Mouse (Mus musculus) cerebellum, postnatal 10 days (tissue): ENCODE measurements around the gene Stab1.

ENCODE experiments used
- DNase-seq, 2 experiments: peaks; one replicate each; pipeline ENCODE4 v3.0.0; 2021; ENCODE audit warnings: mixed read lengths in 2 of 2

Stab1 gene

DNA sequence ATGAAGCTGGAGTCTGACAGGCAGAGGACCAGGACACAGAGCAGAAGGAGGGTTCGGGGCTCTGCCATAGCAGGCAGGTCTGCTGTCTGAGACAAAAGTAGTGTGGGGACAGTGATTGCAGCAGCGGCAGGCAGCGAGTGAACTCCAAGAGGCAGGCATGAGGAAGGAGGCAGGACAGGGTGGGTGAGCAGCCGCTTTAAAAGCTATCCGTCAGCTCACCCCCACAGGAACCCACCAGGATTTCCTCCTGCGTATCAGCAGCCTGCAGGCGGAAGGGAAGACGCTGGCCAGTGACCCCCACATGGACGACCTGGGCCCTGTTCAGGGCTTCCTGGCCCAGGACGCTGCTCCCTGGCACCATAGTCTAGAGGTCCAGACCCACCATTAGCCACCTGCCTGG is at the start of gene Stab1:
Gene Stab1, minus strand, starts transcription at position 217 of the 400 bp plus-strand sequence.
- DNase-seq = no peak

DNA sequence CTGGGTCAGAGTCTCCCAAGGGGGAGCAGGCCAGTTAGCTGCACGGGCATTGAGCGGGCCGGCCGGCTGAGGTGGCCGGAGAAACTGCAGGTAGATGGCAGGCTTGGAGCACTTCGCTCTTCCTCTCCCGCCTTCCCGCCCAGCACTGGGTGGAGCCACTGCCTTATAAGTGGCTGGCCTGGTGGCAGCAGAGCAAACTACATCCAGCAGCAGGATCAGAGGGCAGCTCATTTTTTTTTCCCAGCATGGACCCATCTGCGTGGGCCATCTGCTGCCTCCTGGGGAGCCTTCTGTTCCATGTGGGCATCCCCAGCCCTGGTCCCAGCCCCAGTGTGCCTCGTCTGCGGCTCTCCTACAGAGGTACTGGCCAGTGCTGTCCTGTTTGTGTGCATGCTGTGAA is 49.2 kb upstream of the Stab1 start, which contains the start of gene Sema3g:
Gene Sema3g, plus strand, starts transcription at position 195 of the 400 bp plus-strand sequence.
- DNase-seq = peak; percentile 85 to 88

DNA sequence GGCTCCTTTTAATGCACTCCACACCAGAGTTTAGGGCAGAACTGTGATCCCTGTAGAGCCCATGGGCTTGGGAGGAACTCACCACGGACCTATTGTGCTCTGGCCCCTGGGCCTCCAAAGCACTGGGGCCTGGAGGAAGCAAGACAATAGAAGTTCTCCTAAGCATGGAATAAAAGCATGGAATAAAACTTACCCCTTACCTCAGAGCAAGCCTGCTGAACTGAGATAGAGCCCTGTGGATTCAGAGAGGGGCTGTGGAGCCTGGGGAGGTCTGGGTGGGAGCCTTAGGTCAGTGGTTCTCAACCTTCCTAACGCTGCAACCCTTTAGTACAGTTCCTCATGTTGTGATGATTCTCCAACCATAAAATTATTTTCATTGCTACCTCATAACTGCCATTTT is 48.4 kb upstream of the Stab1 start, which contains the start of gene Nisch:
Gene Nisch, minus strand, starts transcription at position 101 of the 400 bp plus-strand sequence.
- no peak for DNase-seq

DNA sequence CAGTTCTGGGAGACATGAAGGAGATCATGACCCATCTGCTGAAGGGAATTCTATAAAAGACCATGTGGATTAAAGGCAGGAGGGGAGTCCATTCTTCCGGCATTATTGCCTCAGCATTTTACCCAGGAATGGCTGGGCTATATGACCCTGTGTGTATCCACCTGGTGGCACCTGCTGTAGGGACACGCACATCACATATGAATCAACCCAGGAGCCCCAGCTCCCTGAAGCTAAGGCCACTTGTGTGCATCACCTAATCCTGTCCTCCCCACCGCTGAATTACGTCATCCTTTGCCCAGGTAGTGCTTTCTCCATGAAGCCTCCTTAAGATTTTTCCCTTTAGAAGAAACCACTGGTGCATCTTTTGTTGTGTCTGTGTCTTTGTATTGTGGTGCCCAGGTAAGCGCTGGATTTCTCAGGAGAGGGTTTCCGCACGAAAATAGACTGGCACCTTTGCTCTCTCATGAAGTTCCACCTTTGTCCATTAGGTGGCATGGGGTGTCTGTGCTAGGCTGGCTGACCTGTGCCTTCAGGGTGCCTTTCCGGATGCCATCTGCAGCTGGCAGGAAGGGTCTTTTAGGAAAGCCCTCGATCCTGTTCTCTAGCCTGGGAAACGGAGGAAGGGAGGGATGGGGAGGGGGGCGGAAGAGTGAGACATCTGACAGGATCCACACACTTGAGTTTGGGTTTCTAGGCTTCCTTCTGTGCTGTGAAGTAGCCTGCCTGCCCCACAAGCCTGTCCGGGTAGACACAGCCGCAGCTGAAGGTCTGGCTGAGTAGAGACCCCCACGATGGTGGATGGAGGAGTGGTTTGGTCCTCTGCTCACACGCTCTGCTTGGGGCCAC is 46.9 kb upstream of the Stab1 start:
- peak; percentile 91 to 94 for DNase-seq

DNA sequence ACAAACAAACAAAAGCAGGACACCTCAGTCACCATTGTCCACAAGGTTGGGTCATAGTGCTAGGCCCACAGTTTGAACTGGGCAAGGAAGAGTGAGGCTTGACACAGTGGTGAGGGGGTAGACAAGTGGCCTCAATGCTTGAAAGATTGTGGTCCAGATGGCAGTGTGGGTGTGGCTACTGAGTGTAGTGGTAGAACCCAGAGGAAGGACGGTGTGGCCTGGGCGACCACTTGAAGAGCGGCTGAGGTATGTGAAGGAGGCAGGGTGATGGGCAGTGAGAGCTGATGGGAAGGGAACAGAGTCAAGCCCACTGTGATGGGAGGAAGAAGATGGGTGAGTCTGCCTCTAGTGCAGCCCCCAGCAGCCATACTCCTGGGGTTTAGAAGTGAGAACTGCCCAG is 46.2 kb upstream of the Stab1 start:
- no peak for DNase-seq

DNA sequence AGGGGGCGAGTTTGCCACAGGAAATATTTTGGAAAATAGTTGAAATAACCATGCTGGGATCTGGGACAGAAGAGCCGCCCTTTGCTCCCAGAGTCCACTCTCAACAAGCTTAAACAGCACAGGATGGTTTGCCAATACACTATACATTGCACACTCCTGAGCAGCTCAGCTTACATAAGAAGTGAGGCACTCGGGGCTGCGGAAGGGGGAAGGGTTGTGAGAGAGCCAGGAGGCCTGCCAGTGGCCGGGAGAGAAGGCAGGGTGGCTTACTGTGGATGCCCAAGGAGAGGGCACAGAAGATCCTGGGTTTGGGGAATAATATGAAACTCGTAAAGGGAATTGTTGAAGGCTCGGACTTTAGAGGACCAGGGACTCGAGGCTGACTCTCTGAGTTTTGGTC is 45.4 kb upstream of the Stab1 start:
- no peak for DNase-seq

DNA sequence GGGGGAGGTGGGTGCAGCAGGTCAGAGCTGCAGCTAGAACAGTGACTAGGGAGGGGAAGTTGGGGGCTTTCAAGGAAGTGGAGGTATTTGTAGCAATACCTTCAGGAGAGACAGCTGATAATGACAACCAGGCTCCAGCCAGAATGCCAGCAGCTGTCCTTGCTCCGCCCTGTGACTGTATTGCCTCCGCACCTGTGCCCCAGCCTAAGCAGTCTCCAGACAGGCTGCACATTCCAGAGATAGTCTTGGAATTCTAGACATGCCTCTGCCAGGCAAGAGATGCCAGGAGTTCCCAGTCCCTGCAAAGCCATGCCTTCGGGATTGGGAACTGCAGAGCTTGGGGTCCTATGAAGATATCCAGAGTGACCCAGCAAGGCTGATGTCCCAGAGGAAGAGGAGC is 44.1 kb upstream of the Stab1 start:
- DNase-seq = no peak

DNA sequence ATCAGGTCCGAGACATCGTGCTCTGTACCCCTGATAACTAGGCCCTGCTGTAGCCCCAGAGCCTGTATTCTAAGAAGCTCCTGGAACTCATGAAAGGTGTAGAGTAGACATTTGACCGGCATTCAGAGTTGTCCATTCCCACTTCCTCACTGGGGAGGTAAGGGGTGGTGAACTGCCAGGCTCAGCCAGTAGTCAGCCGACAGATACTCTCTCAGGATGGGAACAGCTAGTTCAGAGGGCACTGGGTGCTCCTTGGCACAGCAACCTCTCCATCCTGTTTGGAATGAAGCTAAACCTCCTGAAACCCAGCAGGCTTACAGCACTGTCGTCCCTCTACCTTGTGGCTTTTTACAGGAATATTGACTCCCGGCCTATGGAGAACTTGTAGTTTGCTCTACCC is 43.4 kb upstream of the Stab1 start:
- no peak for DNase-seq

DNA sequence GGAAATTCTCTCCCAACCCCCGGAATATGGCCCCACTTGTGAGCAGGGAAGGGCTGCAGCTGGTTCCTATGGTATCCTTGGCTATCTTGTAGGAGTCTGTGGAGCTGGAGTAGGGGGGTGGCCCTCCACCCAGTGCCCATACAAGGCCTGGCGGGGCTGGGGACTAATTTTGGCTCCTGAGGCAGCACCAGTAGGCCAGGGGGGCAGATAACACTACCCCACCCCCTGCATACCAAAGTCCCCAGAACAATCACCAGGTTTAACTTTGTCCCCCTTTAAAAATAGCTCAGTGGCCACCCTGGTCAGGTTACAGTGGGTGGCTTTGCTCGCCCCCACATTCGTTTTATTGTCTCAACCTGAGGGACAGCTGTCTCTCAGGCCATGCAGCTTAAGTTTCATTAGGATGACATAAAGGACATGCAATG is 40.7 kb upstream of the Stab1 start:
- no peak for DNase-seq

DNA sequence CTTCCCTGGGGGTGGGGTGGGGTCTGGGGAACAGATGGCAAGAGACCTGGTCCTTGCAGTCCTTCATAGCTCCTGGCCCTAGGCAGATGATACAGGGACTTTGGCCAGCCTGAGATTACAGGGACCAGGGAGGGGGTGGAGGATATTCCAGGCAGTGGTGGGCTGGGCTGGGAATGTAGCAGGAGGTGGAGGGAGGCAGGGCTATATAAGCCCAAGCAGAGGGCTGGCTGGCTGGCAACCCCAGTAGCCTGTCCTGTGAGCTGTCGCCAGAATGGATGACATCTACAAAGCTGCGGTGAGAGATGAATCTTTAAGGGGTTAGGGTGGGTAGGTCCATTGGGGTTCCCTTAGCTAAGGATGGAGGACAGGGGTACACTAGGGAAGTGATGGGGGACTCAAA is 39.6 kb upstream of the Stab1 start, which contains the start of gene Tnnc1:
Gene Tnnc1, plus strand, starts transcription at position 229 of the 400 bp plus-strand sequence.
- DNase-seq = peak in 1 of 2 experiments; percentile 32

DNA sequence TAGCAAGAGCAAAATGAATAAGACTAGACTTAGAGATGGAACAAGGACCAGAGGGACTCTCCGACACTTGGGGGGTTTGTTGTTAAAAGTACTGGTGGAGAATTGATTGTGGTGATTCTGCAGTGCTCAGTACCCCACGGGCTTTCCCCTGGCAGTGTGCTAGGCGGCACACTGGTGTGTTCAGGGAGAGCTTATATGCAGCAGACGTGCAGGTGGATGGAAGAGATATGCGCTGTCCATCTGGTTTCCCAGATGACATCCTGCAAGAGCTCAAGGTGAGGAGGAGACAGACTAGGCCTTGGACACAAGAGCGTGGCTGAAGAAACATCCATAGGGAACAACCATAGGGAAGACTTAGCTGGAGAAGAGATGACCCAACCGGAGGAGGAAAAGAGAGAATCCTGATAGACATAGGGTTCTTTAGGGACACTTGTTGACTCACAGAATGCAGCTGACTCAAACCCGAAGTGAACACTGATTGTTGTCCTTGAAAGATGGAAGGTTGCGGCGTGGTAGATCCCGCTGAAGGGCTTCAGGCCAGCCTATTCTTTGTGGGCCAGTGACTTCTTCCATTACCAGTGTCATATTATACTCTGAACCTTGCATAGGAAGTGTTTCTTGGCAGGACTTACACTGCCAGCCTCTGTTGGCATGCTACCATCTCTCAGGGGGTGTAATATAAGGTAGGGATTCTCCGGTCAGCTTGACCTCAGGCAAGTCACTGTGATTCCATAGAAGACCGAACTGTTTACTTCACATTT is 38.8 kb upstream of the Stab1 start:
- peak; percentile 41 to 52 for DNase-seq

DNA sequence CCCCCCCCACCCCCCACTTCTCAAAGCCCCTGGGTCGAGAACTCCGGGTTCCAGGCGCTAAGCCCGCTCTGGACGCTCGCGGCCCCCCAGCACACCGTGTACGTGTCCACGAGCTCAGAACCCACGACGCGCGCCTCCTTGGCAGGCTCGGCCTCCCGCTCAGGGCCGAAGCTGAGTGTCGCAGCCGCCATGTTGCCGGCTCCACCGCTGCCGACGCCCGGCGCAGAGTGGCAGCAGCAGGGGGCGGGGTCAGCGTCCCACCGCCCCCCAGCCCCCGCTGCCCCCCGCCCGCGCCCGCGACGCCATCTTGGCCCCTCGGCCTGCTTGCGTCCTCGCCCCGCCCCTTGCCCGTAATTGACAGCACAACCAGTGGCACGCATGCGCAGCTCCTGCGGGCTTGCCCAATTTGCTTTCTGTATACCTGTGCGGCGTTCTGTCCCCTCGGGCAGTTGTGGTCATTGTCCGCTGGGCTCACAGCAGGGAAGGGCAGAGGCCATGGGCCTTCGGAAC is 38.1 kb upstream of the Stab1 start:
- DNase-seq = peak; percentile 99

DNA sequence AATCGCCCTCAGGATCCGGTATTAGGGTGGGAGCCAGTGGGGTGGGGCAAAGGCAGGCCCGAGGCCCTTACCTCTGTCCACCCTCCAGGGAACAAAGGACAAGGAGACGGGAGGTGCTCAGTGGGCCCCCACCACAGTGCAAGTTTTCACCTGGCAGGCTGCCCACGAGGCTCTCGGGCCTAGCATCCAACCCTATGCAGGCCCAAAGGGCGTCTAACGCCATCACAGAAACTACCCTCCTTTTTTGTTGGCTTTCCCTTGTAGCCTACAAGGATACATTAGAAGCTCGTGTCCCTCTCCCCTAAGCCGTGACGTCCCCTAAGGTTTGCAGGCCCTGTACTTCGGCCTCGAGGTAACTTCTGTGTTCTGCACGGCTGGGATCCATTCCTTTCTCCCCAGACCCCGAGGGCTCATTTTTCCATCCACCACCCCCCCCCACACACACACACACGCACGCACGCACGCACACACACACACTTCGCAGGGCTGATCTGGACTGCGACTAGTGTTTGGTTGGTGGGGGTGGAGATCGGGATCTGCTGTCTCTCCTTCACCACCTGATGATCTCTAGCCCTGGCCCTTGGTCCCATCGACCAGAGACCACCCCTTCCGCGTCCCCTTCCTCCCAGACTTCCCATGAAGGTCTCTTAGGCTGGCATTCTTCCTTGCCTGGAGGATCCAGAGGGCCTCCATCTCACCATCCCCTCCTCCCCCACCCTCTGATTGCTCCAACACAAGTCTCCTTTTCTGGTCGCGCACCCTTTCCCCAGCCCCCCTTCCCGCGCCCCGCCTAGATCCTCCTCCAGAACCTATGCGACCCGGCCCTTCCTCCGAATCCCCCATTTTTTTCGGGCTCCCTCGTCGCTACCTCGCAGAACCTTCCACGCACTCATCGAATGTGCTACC is 37.4 kb upstream of the Stab1 start:
- peak; percentile 67 to 76 for DNase-seq

DNA sequence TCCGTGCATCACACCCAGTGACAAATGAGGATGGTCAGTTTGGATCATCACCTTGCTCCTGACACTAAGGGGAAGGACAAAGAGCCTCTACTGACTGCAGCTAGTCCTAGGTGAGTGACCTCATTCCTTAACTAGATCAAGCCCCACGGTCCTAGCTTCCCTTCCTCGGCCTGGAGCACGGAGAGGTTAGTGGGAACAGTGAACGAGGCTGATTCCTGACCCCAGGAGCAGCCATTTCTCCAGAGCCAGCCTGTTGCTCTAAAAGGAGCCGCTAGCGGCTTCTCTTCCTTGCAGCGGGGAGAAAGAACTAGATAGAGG is 36.8 kb upstream of the Stab1 start:
- no peak for DNase-seq

DNA sequence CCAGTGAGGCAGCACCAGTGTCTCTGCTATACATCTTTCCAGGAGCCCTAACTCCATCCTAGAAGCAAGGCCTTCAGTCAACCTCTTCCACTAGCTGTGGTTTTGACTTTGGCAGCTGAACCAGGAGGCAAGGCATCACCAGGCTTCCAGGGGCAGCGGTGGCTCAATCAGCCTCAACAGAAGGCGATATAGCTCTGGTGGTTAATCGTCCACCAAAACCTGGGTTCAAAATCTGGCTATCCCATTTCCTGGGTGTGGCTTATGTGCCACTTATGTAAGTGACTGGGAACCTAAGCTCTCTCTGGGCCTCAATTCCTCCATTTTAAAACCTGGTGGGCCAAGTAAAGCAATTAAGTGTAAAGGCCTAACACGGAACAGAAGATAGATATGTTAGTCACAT is 36.4 kb upstream of the Stab1 start:
- no peak for DNase-seq

DNA sequence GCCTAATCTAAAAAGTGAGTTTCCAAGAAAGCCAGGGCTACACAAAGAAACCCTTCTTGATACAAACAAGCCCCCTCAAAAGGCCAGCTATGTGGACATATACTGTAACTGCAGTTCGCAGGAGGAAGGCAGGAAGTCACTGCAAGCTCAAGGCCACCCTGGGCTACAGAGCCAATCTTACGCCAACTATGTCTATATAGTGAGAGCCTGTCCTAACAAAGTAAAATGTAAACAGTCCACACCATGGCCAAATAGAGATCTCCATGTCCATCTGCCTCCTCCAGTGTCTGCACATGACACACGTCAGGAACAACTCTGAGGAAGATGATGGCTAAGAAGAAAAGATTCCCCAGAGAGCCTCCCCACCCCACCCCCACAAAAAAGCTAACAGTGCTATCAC is 31.6 kb upstream of the Stab1 start:
- DNase-seq = no peak

DNA sequence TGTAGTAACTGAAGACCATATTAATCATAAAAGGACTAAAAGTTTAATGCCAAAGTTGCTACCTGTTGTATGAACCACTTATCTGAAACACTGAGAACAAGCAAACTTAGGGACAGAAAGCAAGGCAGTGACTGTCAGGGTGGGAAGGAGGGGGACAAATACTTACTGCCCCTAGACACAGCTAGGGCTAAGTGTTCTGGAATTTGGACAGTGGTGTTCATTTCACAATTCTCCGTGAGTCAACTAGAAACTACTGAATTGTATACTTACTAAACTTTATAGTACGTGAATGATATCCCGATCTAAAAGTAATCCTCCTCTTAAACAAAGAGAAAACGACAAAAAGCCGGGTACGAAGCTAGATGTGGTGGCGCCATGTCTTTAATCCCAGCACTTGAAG is 31.2 kb upstream of the Stab1 start:
- no peak for DNase-seq

DNA sequence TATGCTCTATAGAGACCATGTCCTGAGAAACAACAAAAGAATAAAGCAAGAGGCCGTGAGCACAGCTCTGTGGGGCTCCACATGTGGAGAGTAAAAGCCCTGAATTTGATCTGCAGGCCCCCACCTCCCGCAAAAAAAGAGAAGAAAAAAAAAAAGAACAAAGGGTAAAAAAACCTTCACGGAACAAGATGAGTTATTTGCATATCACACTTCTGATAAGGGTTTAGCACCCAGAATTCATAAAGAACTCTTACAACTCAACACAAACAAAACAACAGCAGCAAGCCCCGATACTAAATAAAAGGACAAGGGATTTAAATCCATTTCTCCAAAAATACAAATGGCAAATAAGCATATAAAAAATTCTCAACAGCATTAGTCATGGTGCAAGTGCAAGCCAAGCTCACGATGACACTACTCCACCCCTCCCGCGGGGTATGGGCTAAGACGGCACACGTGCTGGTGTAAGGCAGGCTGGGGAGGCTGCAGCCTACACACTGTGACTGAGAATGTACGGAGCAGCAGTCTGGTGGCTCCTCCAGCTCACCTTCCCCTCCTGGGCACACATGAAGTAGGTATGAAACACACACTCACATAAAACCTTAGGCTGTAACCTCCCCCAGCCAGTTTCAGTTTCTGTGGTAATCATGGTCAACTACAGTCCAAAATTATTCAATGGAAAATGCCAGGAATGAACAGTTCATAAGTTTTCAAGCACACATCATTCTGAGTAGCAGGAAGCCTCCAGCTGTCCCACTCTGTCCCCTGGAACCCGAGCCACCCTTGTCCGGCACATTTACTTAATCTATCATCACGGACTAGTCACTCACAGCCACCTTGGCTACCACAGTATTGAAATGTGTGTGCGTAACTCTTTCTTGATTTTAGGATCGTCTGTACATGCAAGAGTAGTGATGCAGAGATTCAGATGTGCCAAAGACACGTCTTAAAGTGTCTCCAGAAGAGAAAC is 29.4 kb upstream of the Stab1 start:
- DNase-seq = peak; percentile 41 to 46

DNA sequence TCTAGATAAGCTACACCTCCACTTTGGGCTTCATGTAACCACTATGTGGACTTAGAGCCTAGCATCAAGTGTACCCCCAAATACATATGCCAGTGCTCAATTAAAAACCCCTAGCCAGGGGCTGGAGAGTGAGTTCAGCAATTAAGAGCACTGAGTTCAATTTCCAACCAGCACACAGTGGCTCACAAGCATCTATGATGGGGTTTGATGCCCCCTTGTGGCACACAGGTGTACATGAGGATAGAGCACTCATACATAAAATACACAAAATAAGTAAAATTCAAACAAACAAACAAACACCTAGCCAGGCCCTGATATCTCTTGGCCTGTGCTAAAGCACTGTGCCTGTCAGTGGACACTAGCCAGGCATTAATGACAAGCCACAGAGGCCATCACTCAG is 27.5 kb upstream of the Stab1 start:
- peak; percentile 72 to 74 for DNase-seq

DNA sequence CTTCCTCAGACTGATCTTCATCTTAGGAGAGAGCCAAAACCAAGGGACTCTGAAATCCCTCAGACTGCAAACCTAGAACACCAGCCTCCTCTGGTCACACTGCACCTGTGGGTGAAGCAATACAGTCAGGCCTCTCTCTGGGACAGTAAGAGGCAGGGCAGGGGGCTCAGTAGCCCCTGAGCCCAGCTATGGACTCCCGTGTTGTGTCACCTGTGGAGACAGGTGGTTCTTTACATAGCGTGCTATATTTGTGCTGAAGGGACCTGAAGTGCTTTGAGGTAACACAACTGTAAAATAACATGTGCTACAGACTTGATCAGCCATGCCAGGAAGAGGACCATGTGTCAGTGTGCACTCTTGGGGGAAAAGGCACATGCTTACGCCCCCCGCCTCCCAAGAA is 27.1 kb upstream of the Stab1 start:
- DNase-seq = no peak

DNA sequence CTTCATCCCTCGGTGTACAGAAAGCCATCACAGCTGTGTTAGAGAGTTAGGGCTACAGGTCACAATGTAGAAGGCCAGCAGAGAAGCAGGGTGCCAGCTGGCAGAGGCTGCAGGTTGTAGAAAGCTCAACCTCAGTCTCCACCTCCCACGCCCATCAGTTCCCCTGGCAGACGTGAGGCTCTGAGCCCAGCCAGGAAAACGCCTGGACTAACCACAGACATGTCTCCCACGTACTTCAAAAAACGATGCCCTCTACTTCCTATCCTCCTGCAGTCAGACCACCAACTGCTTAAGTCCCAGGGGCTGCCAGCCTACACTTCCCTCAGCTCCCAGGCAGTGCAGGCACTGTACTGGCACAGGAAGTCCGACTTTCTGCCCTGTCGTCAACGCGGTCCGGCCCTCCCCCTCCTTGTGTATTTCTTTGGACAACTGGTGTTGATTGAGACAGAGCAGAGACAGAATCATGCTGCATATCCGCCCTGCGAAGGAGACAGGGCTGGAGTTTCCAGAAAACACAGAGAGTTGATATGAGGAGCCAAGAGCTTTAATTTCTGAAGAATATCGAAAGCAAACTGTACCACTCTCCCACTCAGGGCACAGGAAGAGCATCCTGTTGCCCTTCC is 26.6 kb upstream of the Stab1 start:
- peak; percentile 64 to 80 for DNase-seq
